Mouse (Mus musculus): ENCODE measurements around the gene Slc48a1.

Slc48a1 gene

GRCm38 (mm10) chr15:97842058-97842457, 63.7 kb downstream of the Slc48a1 start:
- no peak for DNase-seq (ENCODE audit: low spot score)

Measured in adipocyte (in vitro differentiated cells).